Mouse (Mus musculus) T-cell, adult 2 months (primary cell): ENCODE data around the gene Ccdc89.

Experiments used
- DNase-seq: peaks from one replicate; pipeline ENCODE4 v3.0.0; 2022; ENCODE audit warnings: low spot score

Gene Ccdc89

GRCm38 (mm10) chr7:90426020-90427001 lies at the start of gene Ccdc89:
Gene Ccdc89 (plus strand): TSS chr7:90426577.
- DNase-seq = peak; percentile 47

- DNase-seq = no peak
Measured at GRCm38 (mm10) chr7:90384411-90384810, 42.0 kb upstream of the Ccdc89 start.

GRCm38 (mm10) chr7:90386885-90387459 lies 39.4 kb upstream of the Ccdc89 start:
- no peak for DNase-seq

- DNase-seq = no peak
Measured at GRCm38 (mm10) chr7:90389765-90390164, 36.6 kb upstream of the Ccdc89 start.

- DNase-seq = no peak
Measured at GRCm38 (mm10) chr7:90395073-90395472, 31.3 kb upstream of the Ccdc89 start.

GRCm38 (mm10) chr7:90395928-90396327 lies 30.4 kb upstream of the Ccdc89 start:
- no peak for DNase-seq

GRCm38 (mm10) chr7:90409934-90410333 lies 16.4 kb upstream of the Ccdc89 start:
- DNase-seq = peak; percentile 67

- no peak for DNase-seq
Measured at GRCm38 (mm10) chr7:90427006-90427405, 629 bp downstream of the Ccdc89 start.

- DNase-seq = no peak
Measured at GRCm38 (mm10) chr7:90432221-90432620, 5.8 kb downstream of the Ccdc89 start.

- no peak for DNase-seq
Measured at GRCm38 (mm10) chr7:90440044-90440443, 13.7 kb downstream of the Ccdc89 start.

- DNase-seq = no peak
Measured at GRCm38 (mm10) chr7:90442070-90442469, 15.7 kb downstream of the Ccdc89 start.

- peak; percentile 97 for DNase-seq
Measured at GRCm38 (mm10) chr7:90442518-90443080, 16.2 kb downstream of the Ccdc89 start, which contains the start of gene Crebzf. Gene Crebzf (plus strand): TSS chr7:90442729.

GRCm38 (mm10) chr7:90443101-90444091 lies 17.0 kb downstream of the Ccdc89 start:
- DNase-seq = peak; percentile 71

- no peak for DNase-seq
Measured at GRCm38 (mm10) chr7:90444206-90444605, 17.8 kb downstream of the Ccdc89 start.

- no peak for DNase-seq
Measured at GRCm38 (mm10) chr7:90456149-90456844, 29.9 kb downstream of the Ccdc89 start.

- peak; percentile 69 for DNase-seq
Measured at GRCm38 (mm10) chr7:90456845-90457468, 30.6 kb downstream of the Ccdc89 start, which contains the start of gene Tmem126a. Gene Tmem126a (minus strand): TSS chr7:90457229.

GRCm38 (mm10) chr7:90457517-90457916 lies 31.1 kb downstream of the Ccdc89 start:
- no peak for DNase-seq

- DNase-seq = no peak
Measured at GRCm38 (mm10) chr7:90460330-90460729, 34.0 kb downstream of the Ccdc89 start.

GRCm38 (mm10) chr7:90460930-90461329 lies 34.6 kb downstream of the Ccdc89 start:
- DNase-seq = peak; percentile 57

- DNase-seq = no peak
Measured at GRCm38 (mm10) chr7:90461441-90461840, 35.1 kb downstream of the Ccdc89 start.
